Mouse (Mus musculus) ES-Bruce4 (cell line): Measurements from ENCODE around the gene Tent4a. TPM values are rescaled to one million over a fixed set of nuclear protein-coding genes. Genes with fewer than 3 reads are reported as not detected.

Source experiments
- H3K27ac ChIP-seq: 2 replicates; pipeline ENCODE4 v1.5.1; 2012; ENCODE audit warnings: low read length, inconsistent platforms; ENCODE audit not compliant: insufficient read depth
- H3K27me3 ChIP-seq: 2 replicates; pipeline ENCODE4 v1.6.1; 2012; ENCODE audit warnings: mild to moderate bottlenecking, low read length, inconsistent platforms; ENCODE audit not compliant: control insufficient read depth, poor library complexity, insufficient read depth, severe bottlenecking
- H3K36me3 ChIP-seq: 2 replicates; pipeline ENCODE4 v1.6.1; 2012; ENCODE audit warnings: inconsistent platforms, mild to moderate bottlenecking, low read length, moderate library complexity; ENCODE audit not compliant: control insufficient read depth, poor library complexity, insufficient read depth, severe bottlenecking
- H3K4me1 ChIP-seq: one replicate; pipeline ENCODE4 v1.8.1; 2011; ENCODE audit warnings: low read length; ENCODE audit not compliant: control insufficient read depth, insufficient read depth
- H3K4me3 ChIP-seq: 2 replicates; pipeline ENCODE4 v1.5.1; 2011; ENCODE audit warnings: low read depth, mild to moderate bottlenecking, low read length
- H3K9ac ChIP-seq: 2 replicates; pipeline ENCODE4 v1.6.1; 2012; ENCODE audit warnings: low read depth, mild to moderate bottlenecking, inconsistent platforms; ENCODE audit not compliant: poor library complexity, severe bottlenecking
- H3K9me3 ChIP-seq: replicated peaks from 2 replicates; pipeline ENCODE4 v1.6.1; 2012; ENCODE audit warnings: mild to moderate bottlenecking, low read length, inconsistent platforms; ENCODE audit not compliant: control insufficient read depth, poor library complexity, insufficient read depth, severe bottlenecking
- CTCF ChIP-seq: IDR thresholded peaks from one replicate; pipeline ENCODE4 v1.8.1; 2011; ENCODE audit warnings: low read depth, low read length
- EP300 ChIP-seq: IDR thresholded peaks from 2 replicates; pipeline ENCODE4 v1.6.1; 2011; ENCODE audit warnings: low read depth, low read length; ENCODE audit not compliant: insufficient read depth
- POLR2A ChIP-seq: IDR thresholded peaks from one replicate; pipeline ENCODE4 v1.8.1; 2011; ENCODE audit warnings: low read length; ENCODE audit not compliant: insufficient read depth
- polyA plus RNA-seq: library from polyadenylated mRNA; stranded (reverse); fragments of >200 nt; gene quantifications from 2 replicates; pipeline ENCODE4 v1.2.4, GENCODE M21; 2011; ENCODE audit warnings: low read depth; ENCODE audit not compliant: missing spikeins, insufficient read depth, insufficient read length

Gene Tent4a
- polyA plus RNA-seq, 1 experiment: 34.8 TPM

DNA sequence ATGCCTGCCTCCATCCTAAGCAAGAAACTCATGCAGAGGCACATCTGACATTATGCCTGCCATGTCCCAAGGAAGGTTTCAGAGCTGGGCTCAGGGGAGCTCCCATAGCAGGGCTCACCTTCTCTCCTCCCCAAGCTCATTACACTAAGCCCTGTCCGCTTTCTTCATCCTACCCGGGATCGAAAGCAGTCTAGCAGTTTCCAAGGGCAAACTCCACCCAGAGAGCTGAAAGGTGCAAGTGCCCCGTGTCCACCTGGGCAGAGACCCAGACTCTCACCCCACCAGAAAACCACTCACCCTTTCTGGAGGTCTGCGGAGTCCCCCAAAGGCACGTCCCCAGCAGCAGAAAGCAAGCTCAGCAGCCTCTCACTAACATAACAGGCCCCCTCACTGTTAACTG lies 3.5 kb downstream of the Tent4a start:
- H3K36me3 ChIP-seq: no peaks in the 10 kb centered on the region; the same call in 1 of the 2 replicates
- peaks cover 6% of the 10 kb centered on the region for H3K4me1 ChIP-seq
- H3K27me3 ChIP-seq: no peaks in the 10 kb centered on the region
- TF ChIP-seq CTCF (no peak), EP300 (no peak), POLR2A (no peak)
- no peak overlapping the region for H3K27ac ChIP-seq
- no peak overlapping the region for H3K4me3 ChIP-seq
- H3K9me3 ChIP-seq: no peaks in the 10 kb centered on the region
- no peak overlapping the region for H3K9ac ChIP-seq

DNA sequence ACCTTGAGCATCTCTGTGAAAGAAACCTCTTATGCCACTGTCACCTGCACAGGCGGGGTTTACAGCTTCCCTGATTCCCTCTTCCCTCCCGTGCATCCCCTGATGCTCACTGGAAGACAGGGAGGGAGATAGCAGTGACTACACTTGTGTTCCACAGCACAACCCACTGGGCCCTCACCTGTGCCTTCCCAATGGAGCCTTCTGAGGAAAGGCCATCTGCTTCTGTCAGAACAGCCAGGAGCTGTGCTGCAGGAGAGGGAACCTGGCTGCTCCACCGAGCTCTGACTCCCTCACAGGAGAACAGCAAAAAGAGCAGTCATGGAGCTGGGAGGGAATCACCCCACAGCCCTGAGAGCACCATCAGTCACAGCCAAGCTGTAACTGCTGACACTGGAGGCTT lies 4.3 kb downstream of the Tent4a start:
- Histone ChIP-seq H3K36me3 (no peaks in the 10 kb centered on the region; the same call in 1 of the 2 replicates), H3K4me3 (no peak overlapping the region), H3K9ac (no peak overlapping the region), H3K27ac (no peak overlapping the region), H3K9me3 (no peaks in the 10 kb centered on the region), H3K4me1 (peaks cover 6% of the 10 kb centered on the region), H3K27me3 (no peaks in the 10 kb centered on the region)
- TF ChIP-seq POLR2A: no peak
- no peak for TF ChIP-seq EP300
- no peak for TF ChIP-seq CTCF

- no peaks in the 10 kb centered on the region for H3K9me3 ChIP-seq
- H3K27me3 ChIP-seq: no peaks in the 10 kb centered on the region
- peaks cover 9% of the 10 kb centered on the region for H3K4me1 ChIP-seq
- H3K4me3 ChIP-seq: no peak overlapping the region
- H3K27ac ChIP-seq: no peak overlapping the region
- no peak overlapping the region for H3K9ac ChIP-seq
- TF ChIP-seq EP300 (no peak), POLR2A (no peak), CTCF (no peak)
- H3K36me3 ChIP-seq: no peaks in the 10 kb centered on the region; the same call in 1 of the 2 replicates
Measured at GRCm38 (mm10) chr13:69528531-69528930, 5.9 kb downstream of the Tent4a start.

GRCm38 (mm10) chr13:69525867-69526266 lies 8.6 kb downstream of the Tent4a start:
- Histone ChIP-seq H3K9me3 (no peaks in the 10 kb centered on the region), H3K4me3 (no peak overlapping the region), H3K9ac (no peak overlapping the region), H3K27me3 (no peaks in the 10 kb centered on the region), H3K36me3 (no peaks in the 10 kb centered on the region; the same call in 1 of the 2 replicates), H3K4me1 (peaks cover 7% of the 10 kb centered on the region), H3K27ac (no peak overlapping the region)
- no peak for TF ChIP-seq EP300
- TF ChIP-seq POLR2A: no peak
- no peak for TF ChIP-seq CTCF

DNA sequence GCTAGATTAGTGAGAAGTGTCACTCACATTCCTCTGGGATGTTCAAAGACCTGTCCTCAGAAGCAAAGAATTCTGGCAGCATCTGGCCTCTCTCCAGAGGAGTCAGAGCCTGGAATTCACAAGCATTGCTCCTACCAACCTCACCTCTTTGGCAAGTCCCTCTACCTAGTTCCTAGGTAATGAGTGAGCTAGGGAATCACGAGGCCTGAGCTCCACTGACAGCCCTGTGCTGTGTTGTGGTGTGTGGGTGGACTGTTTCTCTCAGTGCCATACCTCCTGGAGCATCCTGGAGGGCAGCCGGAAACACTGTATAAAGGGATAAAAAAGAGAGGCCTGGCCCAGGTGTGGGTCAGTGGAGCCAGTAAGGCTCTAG lies 10.3 kb downstream of the Tent4a start:
- peaks cover 7% of the 10 kb centered on the region for H3K4me1 ChIP-seq
- H3K9ac ChIP-seq: no peak overlapping the region
- H3K9me3 ChIP-seq: no peaks in the 10 kb centered on the region
- no peaks in the 10 kb centered on the region for H3K36me3 ChIP-seq
- no peak overlapping the region for H3K27ac ChIP-seq
- TF ChIP-seq POLR2A (no peak), CTCF (no peak), EP300 (no peak)
- no peaks in the 10 kb centered on the region for H3K27me3 ChIP-seq
- H3K4me3 ChIP-seq: no peak overlapping the region

DNA sequence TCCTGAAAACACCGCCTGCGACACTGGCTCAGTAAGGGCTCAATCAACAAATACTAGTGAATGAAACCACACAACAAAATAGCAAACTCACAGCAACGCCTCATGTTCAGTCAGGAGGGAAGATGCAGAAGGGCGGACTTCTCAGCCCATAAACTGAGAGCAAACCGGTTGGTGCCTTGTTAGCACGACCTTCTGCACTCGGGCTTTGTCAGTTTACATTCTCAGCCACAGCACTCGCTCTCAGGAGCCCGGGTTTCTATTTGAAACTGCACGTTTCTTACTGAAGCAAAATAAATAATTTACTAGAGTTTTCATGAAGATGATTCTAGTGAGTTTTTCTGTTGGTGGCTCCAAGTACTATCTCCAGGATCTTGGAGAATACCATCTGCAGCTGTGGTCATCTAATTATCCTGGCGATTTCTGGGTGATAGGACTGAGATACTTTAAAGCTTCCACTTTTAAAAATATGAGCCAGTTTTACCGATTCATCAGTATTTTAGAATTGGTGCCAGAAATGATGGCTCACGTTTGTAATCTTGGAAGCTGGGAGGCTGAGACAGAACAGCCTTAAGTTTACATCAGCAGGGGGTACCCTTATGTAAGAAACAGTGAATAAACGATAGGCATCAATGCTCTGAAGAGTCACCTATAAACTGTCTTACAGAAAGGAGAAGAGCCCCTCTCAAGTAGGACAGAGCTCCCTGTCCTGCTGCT lies 10.8 kb downstream of the Tent4a start:
- Histone ChIP-seq H3K27me3 (no peaks in the 10 kb centered on the region), H3K4me1 (peaks cover 7% of the 10 kb centered on the region), H3K36me3 (no peaks in the 10 kb centered on the region), H3K9ac (no peak overlapping the region), H3K27ac (no peak overlapping the region), H3K9me3 (no peaks in the 10 kb centered on the region), H3K4me3 (no peak overlapping the region)
- TF ChIP-seq POLR2A (no peak), CTCF (no peak), EP300 (no peak)
